Mouse (Mus musculus): ENCODE data around the gene Cd300c. TPM values are rescaled to one million over a fixed set of nuclear protein-coding genes. Genes with fewer than 3 reads are reported as not detected.
"Not testable (repeated sequence)": the region's sequence is repeated elsewhere in the genome, so short reads cannot be mapped to it uniquely, and the experiment has no call there.

Gene Cd300c
- not detected in 2 replicates for polyA plus RNA-seq (2014; fragmentation: Nextera tagmentation; extraction: Ambion mirVana)

GRCm38 (mm10) chr11:114968752-114969207, at the start of gene Cd300c:
TSS of gene Cd300c (minus strand) at chr11:114969157.
- Histone ChIP-seq H3K9me3 (replicated peaks; ENCODE audit: control insufficient read depth, low read length) (no peaks in the 10 kb centered on the region), H3K27ac (ENCODE audit: low read depth, low read length) (no peak within 1 kb of the TSS), H3K9ac (ENCODE audit: low read depth, low read length) (no peak within 1 kb of the TSS), H3K27me3 (ENCODE audit: control insufficient read depth, insufficient read depth, low read length) (no peaks in the 10 kb centered on the region), H3K4me1 (ENCODE audit: control insufficient read depth, insufficient read depth, low read length) (no peaks in the 10 kb centered on the region; the same call in 1 of the 2 replicates), H3K4me2 (no peak within 1 kb of the TSS), H3K36me3 (ENCODE audit: control insufficient read depth, insufficient read depth, low read length) (no peaks in the 10 kb centered on the region), H3K4me3 (ENCODE audit: low read depth, low read length) (no peak within 1 kb of the TSS)
- WGBS (ENCODE audit: insufficient replicate concordance), result 88% methylated on average over 9 of the region's 9 CpGs
- no peak for ATAC-seq (replicated peaks; ENCODE audit: insufficient number of reproducible peaks, low FRiP score, low TSS enrichment)

- not testable (repeated sequence) for ATAC-seq (replicated peaks; ENCODE audit: insufficient number of reproducible peaks, low FRiP score, low TSS enrichment)
- no CpG with 5 or more reads among the region's 7 CpGs for WGBS (ENCODE audit: insufficient replicate concordance)
Measured at GRCm38 (mm10) chr11:115016093-115016492, 47.1 kb upstream of the Cd300c start, which contains the start of gene Cd300ld2. TSS of gene Cd300ld2 (minus strand) at chr11:115016193.

GRCm38 (mm10) chr11:115004070-115004469, 35.1 kb upstream of the Cd300c start:
- Histone ChIP-seq H3K36me3 (ENCODE audit: control insufficient read depth, insufficient read depth, low read length) (no peaks in the 10 kb centered on the region), H3K9ac (ENCODE audit: low read depth, low read length) (no peak overlapping the region), H3K4me3 (ENCODE audit: low read depth, low read length) (no peak overlapping the region), H3K4me2 (no peak overlapping the region), H3K9me3 (replicated peaks; ENCODE audit: control insufficient read depth, low read length) (no peaks in the 10 kb centered on the region), H3K27ac (ENCODE audit: low read depth, low read length) (no peak overlapping the region), H3K27me3 (ENCODE audit: control insufficient read depth, insufficient read depth, low read length) (no peaks in the 10 kb centered on the region), H3K4me1 (ENCODE audit: control insufficient read depth, insufficient read depth, low read length) (no peaks in the 10 kb centered on the region)
- 78% methylated on average over 5 of the region's 5 CpGs for WGBS (ENCODE audit: insufficient replicate concordance)
- no peak for ATAC-seq (replicated peaks; ENCODE audit: insufficient number of reproducible peaks, low FRiP score, low TSS enrichment)

More at GRCm38 (mm10) chr11:115016093-115016492, 47.1 kb upstream of the Cd300c start, which contains the start of gene Cd300ld2:
- not testable (repeated sequence) for H3K36me3 ChIP-seq (ENCODE audit: control insufficient read depth, insufficient read depth, low read length); H3K9me3 ChIP-seq (replicated peaks; ENCODE audit: control insufficient read depth, low read length); H3K4me1 ChIP-seq (ENCODE audit: control insufficient read depth, insufficient read depth, low read length); H3K27me3 ChIP-seq (ENCODE audit: control insufficient read depth, insufficient read depth, low read length); H3K9ac ChIP-seq (ENCODE audit: low read depth, low read length); H3K4me3 ChIP-seq (ENCODE audit: low read depth, low read length); H3K4me2 ChIP-seq; H3K27ac ChIP-seq (ENCODE audit: low read depth, low read length)

DNA sequence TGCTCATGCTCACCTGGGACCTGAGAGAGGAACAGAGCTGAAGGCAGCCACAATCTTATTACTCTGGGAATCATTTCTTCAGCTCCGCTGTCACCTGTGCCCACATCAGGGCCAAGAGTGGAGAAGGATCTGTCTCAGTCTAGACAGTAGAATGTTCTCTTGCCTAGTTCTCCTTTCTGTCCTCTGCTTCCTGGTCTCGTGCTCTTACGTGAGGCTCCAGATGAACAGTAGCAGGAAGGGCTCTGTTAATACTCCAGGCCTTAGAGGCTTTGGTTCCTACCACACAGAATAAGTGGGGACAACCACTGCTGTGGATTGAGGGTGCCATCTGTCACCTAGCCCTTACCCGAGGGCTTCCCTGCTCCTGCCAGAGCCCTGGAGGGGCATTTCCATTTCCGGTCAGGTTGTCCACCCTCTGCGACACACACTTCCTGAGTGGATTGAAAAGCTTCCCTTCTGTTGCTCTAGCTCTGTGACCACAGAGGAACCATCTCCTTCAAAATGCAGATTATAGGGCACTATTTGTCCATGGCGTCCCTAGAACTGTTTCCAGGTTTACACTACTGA, 32.6 kb upstream of the Cd300c start, which contains the start of gene Cd300c2:
Gene Cd300c2 (minus strand): TSS at position 407 of the 567 bp plus-strand sequence.
- no peak for ATAC-seq (replicated peaks; ENCODE audit: insufficient number of reproducible peaks, low FRiP score, low TSS enrichment)
- 80% methylated on average over 7 of the region's 7 CpGs for WGBS (ENCODE audit: insufficient replicate concordance)
- Histone ChIP-seq H3K9ac (ENCODE audit: low read depth, low read length) (no peak within 1 kb of the TSS), H3K36me3 (ENCODE audit: control insufficient read depth, insufficient read depth, low read length) (no peaks in the 10 kb centered on the region), H3K9me3 (replicated peaks; ENCODE audit: control insufficient read depth, low read length) (no peaks in the 10 kb centered on the region), H3K27ac (ENCODE audit: low read depth, low read length) (no peak within 1 kb of the TSS), H3K27me3 (ENCODE audit: control insufficient read depth, insufficient read depth, low read length) (no peaks in the 10 kb centered on the region), H3K4me3 (ENCODE audit: low read depth, low read length) (no peak within 1 kb of the TSS), H3K4me1 (ENCODE audit: control insufficient read depth, insufficient read depth, low read length) (no peaks in the 10 kb centered on the region), H3K4me2 (no peak within 1 kb of the TSS)

GRCm38 (mm10) chr11:114989793-114990192, 20.8 kb upstream of the Cd300c start, which contains the start of gene Cd300ld:
TSS of gene Cd300ld (minus strand) at chr11:114989922.
- Histone ChIP-seq H3K4me3 (ENCODE audit: low read depth, low read length) (no peak within 1 kb of the TSS), H3K27ac (ENCODE audit: low read depth, low read length) (no peak within 1 kb of the TSS), H3K4me2 (no peak within 1 kb of the TSS), H3K27me3 (ENCODE audit: control insufficient read depth, insufficient read depth, low read length) (0 out of 2 replicates have a peak, but pooled peaks cover 3% of the 10 kb centered on the region), H3K4me1 (ENCODE audit: control insufficient read depth, insufficient read depth, low read length) (no peaks in the 10 kb centered on the region), H3K36me3 (ENCODE audit: control insufficient read depth, insufficient read depth, low read length) (no peaks in the 10 kb centered on the region), H3K9me3 (replicated peaks; ENCODE audit: control insufficient read depth, low read length) (no peaks in the 10 kb centered on the region), H3K9ac (ENCODE audit: low read depth, low read length) (no peak within 1 kb of the TSS)
- no peak for ATAC-seq (replicated peaks; ENCODE audit: insufficient number of reproducible peaks, low FRiP score, low TSS enrichment)
- WGBS (ENCODE audit: insufficient replicate concordance), result 66% methylated on average over 4 of the region's 4 CpGs

- Histone ChIP-seq H3K9me3 (replicated peaks; ENCODE audit: control insufficient read depth, low read length) (peaks cover 4% of the 10 kb centered on the region; the same call in 1 of the 2 replicates), H3K4me2 (no peak overlapping the region), H3K4me1 (ENCODE audit: control insufficient read depth, insufficient read depth, low read length) (no peaks in the 10 kb centered on the region), H3K27ac (ENCODE audit: low read depth, low read length) (no peak overlapping the region), H3K36me3 (ENCODE audit: control insufficient read depth, insufficient read depth, low read length) (no peaks in the 10 kb centered on the region), H3K9ac (ENCODE audit: low read depth, low read length) (no peak overlapping the region), H3K4me3 (ENCODE audit: low read depth, low read length) (no peak overlapping the region), H3K27me3 (ENCODE audit: control insufficient read depth, insufficient read depth, low read length) (no peaks in the 10 kb centered on the region)
- WGBS (ENCODE audit: insufficient replicate concordance), result 58% methylated on average over 4 of the region's 4 CpGs
- ATAC-seq (replicated peaks; ENCODE audit: insufficient number of reproducible peaks, low FRiP score, low TSS enrichment), result no peak
Measured at GRCm38 (mm10) chr11:114981866-114982265, 12.9 kb upstream of the Cd300c start.

GRCm38 (mm10) chr11:114972726-114973125, 3.8 kb upstream of the Cd300c start:
- no peak overlapping the region for H3K27ac ChIP-seq (ENCODE audit: low read depth, low read length)
- peaks cover 2% of the 10 kb centered on the region; the same call in 1 of the 2 replicates for H3K9me3 ChIP-seq (replicated peaks; ENCODE audit: control insufficient read depth, low read length)
- H3K4me3 ChIP-seq (ENCODE audit: low read depth, low read length), result no peak overlapping the region
- no peak overlapping the region for H3K9ac ChIP-seq (ENCODE audit: low read depth, low read length)
- H3K36me3 ChIP-seq (ENCODE audit: control insufficient read depth, insufficient read depth, low read length), result no peaks in the 10 kb centered on the region
- no peak overlapping the region for H3K4me2 ChIP-seq
- no peak for ATAC-seq (replicated peaks; ENCODE audit: insufficient number of reproducible peaks, low FRiP score, low TSS enrichment)
- 77% methylated on average over 10 of the region's 10 CpGs for WGBS (ENCODE audit: insufficient replicate concordance)
- H3K4me1 ChIP-seq (ENCODE audit: control insufficient read depth, insufficient read depth, low read length), result no peaks in the 10 kb centered on the region
- H3K27me3 ChIP-seq (ENCODE audit: control insufficient read depth, insufficient read depth, low read length), result no peaks in the 10 kb centered on the region

GRCm38 (mm10) chr11:114965182-114965828, 3.7 kb downstream of the Cd300c start:
- Histone ChIP-seq H3K27me3 (ENCODE audit: control insufficient read depth, insufficient read depth, low read length) (no peaks in the 10 kb centered on the region), H3K9me3 (replicated peaks; ENCODE audit: control insufficient read depth, low read length) (no peaks in the 10 kb centered on the region), H3K4me3 (ENCODE audit: low read depth, low read length) (no peak overlapping the region), H3K4me2 (no peak overlapping the region), H3K36me3 (ENCODE audit: control insufficient read depth, insufficient read depth, low read length) (no peaks in the 10 kb centered on the region), H3K9ac (ENCODE audit: low read depth, low read length) (no peak overlapping the region), H3K27ac (ENCODE audit: low read depth, low read length) (no peak overlapping the region), H3K4me1 (ENCODE audit: control insufficient read depth, insufficient read depth, low read length) (no peaks in the 10 kb centered on the region; the same call in 1 of the 2 replicates)
- 54% methylated on average over 3 of the region's 3 CpGs for whole genome bisulfite sequencing (ENCODE audit: insufficient replicate concordance)
- ATAC-seq (replicated peaks; ENCODE audit: insufficient number of reproducible peaks, low FRiP score, low TSS enrichment), result no peak

Measured in heart, embryonic 11.5 days (tissue).